Mouse (Mus musculus) limb, embryonic 13.5 days (tissue): ENCODE data around the gene Pigm. TPM values are rescaled to one million over a fixed set of nuclear protein-coding genes. Genes with fewer than 3 reads are reported as not detected.
A peak's percentile ranks its signal among the peaks of the same experiment; 100 is the strongest.

ENCODE experiments used
- ATAC-seq: fragments of 200-750 bp; cut with Nextera tagmentation; 2 replicates; pipeline ENCODE4 v1.8.0; 2017; ENCODE audit warnings: low read depth, moderate number of reproducible peaks, moderate TSS enrichment; ENCODE audit not compliant: low FRiP score
- H3K27ac ChIP-seq: fragments of 300-500 bp; sonication (generic); 2 replicates; pipeline ENCODE4 v1.5.1; 2015; ENCODE audit warnings: inconsistent platforms, mild to moderate bottlenecking, moderate library complexity
- H3K27me3 ChIP-seq: fragments of 300-500 bp; sonication (generic); 2 replicates; pipeline ENCODE4 v1.6.1; 2015; ENCODE audit warnings: mild to moderate bottlenecking, inconsistent platforms
- H3K36me3 ChIP-seq: fragments of 300-500 bp; sonication (generic); 2 replicates; pipeline ENCODE4 v1.6.1; 2015; ENCODE audit warnings: inconsistent platforms, mild to moderate bottlenecking, moderate library complexity
- H3K4me1 ChIP-seq: fragments of 300-500 bp; sonication (generic); 2 replicates; pipeline ENCODE4 v1.6.1; 2015; ENCODE audit warnings: inconsistent platforms
- H3K4me2 ChIP-seq: fragments of 300-500 bp; sonication (generic); replicated peaks from 2 replicates; pipeline ENCODE4 v1.6.1; 2015; ENCODE audit warnings: inconsistent platforms, mild to moderate bottlenecking, moderate library complexity
- H3K4me3 ChIP-seq: fragments of 300-500 bp; sonication (generic); 2 replicates; pipeline ENCODE4 v1.5.1; 2015; ENCODE audit warnings: moderate library complexity, mild to moderate bottlenecking, inconsistent platforms
- H3K9ac ChIP-seq: fragments of 300-500 bp; sonication (generic); 2 replicates; pipeline ENCODE4 v1.6.1; 2015; ENCODE audit warnings: mild to moderate bottlenecking, inconsistent platforms
- H3K9me3 ChIP-seq: fragments of 300-500 bp; sonication (generic); 2 replicates; pipeline ENCODE4 v1.6.1; 2016; ENCODE audit warnings: inconsistent platforms
- WGBS: fragments of 180-500 bp; shearing (Covaris S2); methylation state at CpG from one replicate; pipeline ENCODE4 v1.1.7; 2015; 5-methylcytosine and 5-hydroxymethylcytosine counted together
- polyA plus RNA-seq: library from polyadenylated mRNA; unstranded; fragments of >200 nt; fragmentation: Nextera tagmentation; extraction: Ambion mirVana; gene quantifications from 2 replicates; pipeline ENCODE4 v1.2.1, GENCODE M21; 2015

The Pigm gene
- polyA plus RNA-seq, 1 experiment from 2014 or later, result 6.8 TPM

DNA sequence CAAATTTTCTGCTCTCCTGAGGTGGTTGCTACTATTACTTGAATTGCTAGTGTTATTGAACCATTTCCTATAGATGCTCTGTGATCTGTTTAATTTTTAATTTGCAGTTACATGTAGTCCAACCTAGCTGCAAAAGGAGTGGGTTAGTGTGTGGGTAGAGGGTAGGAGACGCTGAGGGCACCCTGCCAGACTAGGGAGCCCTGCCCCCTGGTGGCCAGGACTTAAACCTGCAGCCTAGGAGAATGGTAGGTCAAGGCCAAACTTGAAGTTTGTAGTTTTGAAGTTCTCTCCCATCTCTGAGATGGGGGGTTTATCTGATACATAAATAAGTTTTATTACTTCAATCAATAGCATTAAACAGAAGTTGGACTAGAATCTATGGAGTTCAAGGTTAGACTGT is 18.8 kb upstream of the Pigm start:
- no peak for ATAC-seq
- H3K4me3 ChIP-seq, result no peak overlapping the region
- peaks cover 10% of the 10 kb centered on the region for H3K27me3 ChIP-seq
- H3K27ac ChIP-seq, result no peak overlapping the region
- WGBS, result 5% methylated on average over 1 of the region's 1 CpGs
- no peaks in the 10 kb centered on the region for H3K9me3 ChIP-seq
- no peaks in the 10 kb centered on the region for H3K4me1 ChIP-seq
- no peak overlapping the region for H3K4me2 ChIP-seq
- no peak overlapping the region for H3K9ac ChIP-seq
- H3K36me3 ChIP-seq, result no peaks in the 10 kb centered on the region

DNA sequence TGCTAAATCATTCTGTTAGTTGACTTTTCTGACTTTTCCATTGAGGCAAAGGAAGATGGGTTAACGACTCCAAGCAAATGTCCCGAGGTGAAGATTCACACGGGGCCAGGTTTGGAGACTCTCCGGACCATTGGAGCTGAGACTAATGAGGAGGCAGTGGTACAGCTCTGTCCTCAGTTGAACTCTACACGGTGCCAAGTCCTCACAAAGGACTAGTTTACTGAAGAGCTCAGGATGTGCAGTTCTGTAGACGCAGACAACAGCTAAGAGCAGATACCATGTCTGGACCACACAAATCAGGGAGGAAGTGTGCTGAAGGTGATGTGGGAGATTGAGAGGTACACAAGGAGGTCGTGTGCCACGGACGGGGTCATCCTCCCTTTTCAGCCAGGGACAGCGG is 18.0 kb upstream of the Pigm start:
- no peak for ATAC-seq
- peaks cover 10% of the 10 kb centered on the region for H3K27me3 ChIP-seq
- H3K4me3 ChIP-seq, result no peak overlapping the region
- no peaks in the 10 kb centered on the region for H3K9me3 ChIP-seq
- no peaks in the 10 kb centered on the region for H3K36me3 ChIP-seq
- H3K4me1 ChIP-seq, result no peaks in the 10 kb centered on the region
- WGBS, result 77% methylated on average over 10 of the region's 10 CpGs
- no peak overlapping the region for H3K4me2 ChIP-seq
- no peak overlapping the region for H3K27ac ChIP-seq
- no peak overlapping the region for H3K9ac ChIP-seq

DNA sequence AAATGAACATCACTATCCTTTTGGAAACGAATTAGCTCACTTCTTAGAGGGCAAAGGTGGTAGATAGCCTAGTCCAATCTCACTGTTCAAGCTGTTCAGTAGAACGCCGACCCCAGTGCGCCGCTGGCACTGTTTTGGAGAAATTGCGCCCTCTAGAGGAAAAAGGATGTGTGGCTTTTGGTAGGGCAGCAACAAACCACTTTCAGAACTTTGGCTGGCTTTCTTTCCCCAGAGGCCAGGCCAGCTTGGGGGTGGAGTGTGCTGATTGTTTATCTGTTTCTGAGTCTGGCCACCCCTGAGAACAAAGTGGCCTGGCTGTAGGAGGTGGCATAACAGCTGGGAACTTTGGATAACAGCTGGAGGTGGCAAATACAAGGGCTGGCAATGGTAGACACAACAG is 11.7 kb upstream of the Pigm start:
- Histone ChIP-seq H3K27ac (no peak overlapping the region), H3K36me3 (no peaks in the 10 kb centered on the region), H3K9ac (no peak overlapping the region), H3K9me3 (no peaks in the 10 kb centered on the region), H3K27me3 (peaks cover 9% of the 10 kb centered on the region), H3K4me3 (no peak overlapping the region), H3K4me2 (no peak overlapping the region), H3K4me1 (0 out of 2 replicates have a peak, but pooled peaks cover 6% of the 10 kb centered on the region)
- 15% methylated on average over 6 of the region's 6 CpGs for WGBS
- no peak for ATAC-seq

DNA sequence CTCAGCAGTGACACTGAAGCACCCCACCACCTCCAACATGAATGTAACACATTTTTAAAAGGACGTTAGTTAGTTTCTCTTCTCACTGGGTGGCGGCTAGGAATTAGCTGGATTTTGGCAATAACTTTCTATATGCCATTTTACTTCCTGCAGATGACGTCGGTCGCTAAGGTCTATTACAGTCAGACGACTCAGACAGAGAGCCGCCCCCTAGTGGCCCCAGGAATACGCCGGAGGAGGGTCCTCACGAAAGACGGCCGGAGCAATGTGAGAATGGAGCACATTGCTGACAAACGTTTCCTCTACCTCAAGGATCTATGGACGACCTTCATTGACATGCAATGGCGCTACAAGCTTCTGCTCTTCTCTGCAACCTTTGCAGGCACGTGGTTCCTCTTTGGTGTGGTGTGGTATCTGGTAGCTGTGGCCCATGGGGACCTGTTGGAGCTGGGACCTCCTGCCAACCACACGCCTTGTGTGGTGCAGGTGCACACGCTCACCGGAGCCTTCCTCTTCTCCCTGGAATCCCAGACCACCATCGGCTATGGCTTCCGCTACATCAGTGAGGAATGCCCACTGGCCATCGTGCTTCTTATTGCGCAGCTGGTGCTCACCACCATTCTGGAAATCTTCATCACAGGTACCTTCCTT is 7.5 kb upstream of the Pigm start:
- peaks cover 15% of the 10 kb centered on the region for H3K27me3 ChIP-seq
- no peaks in the 10 kb centered on the region for H3K9me3 ChIP-seq
- H3K9ac ChIP-seq, result no peak overlapping the region
- ATAC-seq, result no peak; the same call in 1 of the 2 replicates
- H3K4me1 ChIP-seq, result 0 out of 2 replicates have a peak, but pooled peaks cover 6% of the 10 kb centered on the region
- H3K36me3 ChIP-seq, result no peaks in the 10 kb centered on the region
- H3K4me2 ChIP-seq, result peak overlapping the region; percentile 37
- no peak overlapping the region for H3K27ac ChIP-seq
- WGBS, result 28% methylated on average over 23 of the region's 23 CpGs
- H3K4me3 ChIP-seq, result no peak overlapping the region; the same call in 1 of the 2 replicates

DNA sequence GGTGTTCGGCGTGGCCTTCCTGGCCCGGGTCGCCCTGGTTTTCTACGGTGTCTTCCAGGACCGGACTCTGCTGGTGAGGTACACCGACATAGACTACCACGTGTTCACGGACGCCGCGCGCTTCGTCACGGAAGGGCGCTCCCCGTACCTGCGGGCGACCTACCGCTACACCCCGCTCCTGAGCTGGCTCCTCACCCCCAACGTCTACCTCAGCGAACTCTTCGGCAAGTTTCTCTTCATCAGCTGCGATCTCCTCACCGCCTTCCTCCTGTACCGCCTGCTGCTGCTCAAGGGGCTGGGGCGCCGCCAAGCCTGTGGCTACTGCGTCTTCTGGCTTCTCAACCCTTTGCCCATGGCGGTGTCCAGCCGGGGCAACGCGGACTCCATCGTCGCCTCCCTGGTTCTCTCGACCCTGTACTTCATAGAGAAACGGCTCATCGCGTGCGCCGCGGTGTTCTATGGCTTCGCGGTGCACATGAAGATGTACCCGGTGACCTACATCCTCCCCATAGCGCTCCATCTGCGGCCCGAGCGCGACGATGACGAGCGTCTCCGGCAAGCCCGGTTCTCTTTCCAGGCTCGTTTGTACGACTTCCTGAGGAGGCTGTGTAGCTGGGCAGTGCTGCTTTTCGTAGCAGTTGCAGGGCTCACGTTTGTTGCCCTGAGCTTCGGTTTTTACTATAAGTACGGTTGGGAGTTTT is 562 bp downstream of the Pigm start:
- 2% methylated on average over 62 of the region's 62 CpGs for WGBS
- Histone ChIP-seq H3K36me3 (peaks cover 26% of the 10 kb centered on the region), H3K9me3 (no peaks in the 10 kb centered on the region), H3K9ac (peak overlapping the region; percentile 89), H3K4me3 (peak overlapping the region; percentile 96), H3K4me2 (peak overlapping the region; percentile 99), H3K4me1 (peaks cover 31% of the 10 kb centered on the region), H3K27ac (peak overlapping the region; percentile 28; the same call in 1 of the 2 replicates), H3K27me3 (no peaks in the 10 kb centered on the region)
- ATAC-seq, result no peak; the same call in 1 of the 2 replicates

DNA sequence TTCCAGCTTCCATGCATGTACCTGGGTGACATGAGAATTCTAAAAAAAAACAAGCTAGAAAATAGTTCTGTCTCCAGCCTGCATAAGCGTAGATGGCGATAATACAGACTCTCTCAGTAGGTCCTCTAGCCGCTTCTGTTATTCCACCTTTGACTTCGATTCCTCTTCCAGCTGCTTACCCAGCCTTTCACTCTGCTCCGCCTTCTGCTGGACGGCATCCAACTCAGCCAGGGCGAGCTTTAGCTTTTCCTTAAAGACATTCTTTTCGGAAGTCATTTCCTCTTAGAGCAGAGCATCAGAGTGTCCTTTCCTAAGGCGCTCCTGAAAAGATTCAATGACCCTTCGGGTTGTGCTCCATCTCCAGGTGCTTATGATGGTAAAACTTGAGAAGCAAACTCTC is 3.7 kb downstream of the Pigm start:
- WGBS, result 80% methylated on average over 10 of the region's 10 CpGs
- H3K9ac ChIP-seq, result no peak overlapping the region; the same call in 1 of the 2 replicates
- no peak for ATAC-seq
- H3K27me3 ChIP-seq, result no peaks in the 10 kb centered on the region
- H3K4me1 ChIP-seq, result peaks cover 31% of the 10 kb centered on the region
- no peaks in the 10 kb centered on the region for H3K9me3 ChIP-seq
- no peak overlapping the region for H3K4me2 ChIP-seq
- no peak overlapping the region for H3K27ac ChIP-seq
- H3K36me3 ChIP-seq, result peaks cover 38% of the 10 kb centered on the region
- no peak overlapping the region for H3K4me3 ChIP-seq

DNA sequence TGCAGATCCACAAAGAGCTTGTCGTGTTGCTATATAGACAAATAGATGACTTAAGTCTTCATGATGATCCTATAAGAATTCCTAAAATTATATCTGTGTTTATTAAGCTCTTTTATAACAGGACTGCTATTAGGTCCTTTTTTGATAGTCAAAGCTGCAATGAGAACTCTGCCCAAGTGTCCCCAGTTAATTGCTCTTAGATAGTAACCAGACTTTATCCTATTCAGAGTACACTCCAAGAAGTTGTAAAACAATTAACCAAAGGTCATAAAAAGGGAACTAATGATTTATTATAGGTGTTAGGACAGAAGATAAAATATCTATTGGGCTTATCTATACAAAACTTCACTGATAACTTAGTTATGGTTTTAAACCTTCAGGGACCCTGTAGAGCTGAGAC is 5.7 kb downstream of the Pigm start:
- 98% methylated on average over 1 of the region's 1 CpGs for WGBS
- ATAC-seq, result no peak

DNA sequence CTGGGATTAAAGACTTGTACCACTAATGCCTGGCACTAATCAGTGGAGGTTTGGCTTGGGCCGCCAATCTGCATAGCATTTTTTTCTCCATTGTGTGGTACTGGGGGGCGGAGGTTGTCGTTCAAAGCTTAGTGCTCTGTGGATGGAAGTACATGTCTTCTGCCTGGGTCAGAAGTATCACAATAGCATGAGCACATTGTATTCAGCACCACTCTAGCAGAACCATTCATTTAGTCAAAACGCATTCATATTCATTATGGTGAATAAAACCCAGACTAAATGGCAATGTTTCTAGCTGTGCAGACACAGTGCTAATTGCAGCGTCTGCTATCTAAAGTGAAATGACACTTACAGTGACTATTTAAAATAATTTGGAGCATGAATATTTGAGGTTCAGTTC is 10.9 kb downstream of the Pigm start:
- Histone ChIP-seq H3K27me3 (peaks cover 7% of the 10 kb centered on the region), H3K4me3 (no peak overlapping the region), H3K9me3 (no peaks in the 10 kb centered on the region), H3K4me1 (peaks cover 9% of the 10 kb centered on the region), H3K36me3 (peaks cover 10% of the 10 kb centered on the region), H3K4me2 (no peak overlapping the region), H3K27ac (no peak overlapping the region), H3K9ac (no peak overlapping the region)
- ATAC-seq, result no peak
- 90% methylated on average over 5 of the region's 5 CpGs for WGBS

More for the DNA sequence above, 5.7 kb downstream of the Pigm start:
- no peak overlapping the region for H3K27ac ChIP-seq
- no peaks in the 10 kb centered on the region for H3K9me3 ChIP-seq
- H3K27me3 ChIP-seq, result no peaks in the 10 kb centered on the region
- no peak overlapping the region for H3K9ac ChIP-seq
- no peak overlapping the region for H3K4me3 ChIP-seq
- peaks cover 30% of the 10 kb centered on the region for H3K4me1 ChIP-seq
- H3K4me2 ChIP-seq, result no peak overlapping the region
- peaks cover 38% of the 10 kb centered on the region for H3K36me3 ChIP-seq

DNA sequence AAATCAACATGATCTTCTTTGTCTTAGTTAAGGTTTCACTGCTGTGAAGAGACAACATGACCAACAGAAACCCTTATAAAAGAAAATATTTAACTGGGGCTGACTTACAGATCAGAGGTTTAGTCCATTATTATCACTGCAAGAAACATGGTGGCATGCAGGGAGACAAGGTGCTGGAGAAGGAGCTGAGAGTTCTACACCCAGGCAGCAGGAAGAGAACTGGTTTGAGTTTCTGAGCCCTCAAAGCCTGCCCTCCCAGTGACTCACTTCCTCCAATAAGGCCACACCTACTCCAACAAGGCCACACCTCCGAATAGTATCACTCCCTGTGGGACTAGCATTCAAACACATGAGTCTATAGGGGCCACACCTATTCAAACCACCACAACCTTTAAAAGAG is 14.4 kb downstream of the Pigm start:
- ATAC-seq, result no peak
- H3K4me3 ChIP-seq, result no peak overlapping the region
- H3K27me3 ChIP-seq, result peaks cover 17% of the 10 kb centered on the region
- H3K4me1 ChIP-seq, result peaks cover 11% of the 10 kb centered on the region
- H3K9ac ChIP-seq, result no peak overlapping the region
- 70% methylated on average over 1 of the region's 1 CpGs for whole genome bisulfite sequencing
- H3K36me3 ChIP-seq, result no peaks in the 10 kb centered on the region
- H3K4me2 ChIP-seq, result no peak overlapping the region
- no peak overlapping the region for H3K27ac ChIP-seq
- no peaks in the 10 kb centered on the region for H3K9me3 ChIP-seq

DNA sequence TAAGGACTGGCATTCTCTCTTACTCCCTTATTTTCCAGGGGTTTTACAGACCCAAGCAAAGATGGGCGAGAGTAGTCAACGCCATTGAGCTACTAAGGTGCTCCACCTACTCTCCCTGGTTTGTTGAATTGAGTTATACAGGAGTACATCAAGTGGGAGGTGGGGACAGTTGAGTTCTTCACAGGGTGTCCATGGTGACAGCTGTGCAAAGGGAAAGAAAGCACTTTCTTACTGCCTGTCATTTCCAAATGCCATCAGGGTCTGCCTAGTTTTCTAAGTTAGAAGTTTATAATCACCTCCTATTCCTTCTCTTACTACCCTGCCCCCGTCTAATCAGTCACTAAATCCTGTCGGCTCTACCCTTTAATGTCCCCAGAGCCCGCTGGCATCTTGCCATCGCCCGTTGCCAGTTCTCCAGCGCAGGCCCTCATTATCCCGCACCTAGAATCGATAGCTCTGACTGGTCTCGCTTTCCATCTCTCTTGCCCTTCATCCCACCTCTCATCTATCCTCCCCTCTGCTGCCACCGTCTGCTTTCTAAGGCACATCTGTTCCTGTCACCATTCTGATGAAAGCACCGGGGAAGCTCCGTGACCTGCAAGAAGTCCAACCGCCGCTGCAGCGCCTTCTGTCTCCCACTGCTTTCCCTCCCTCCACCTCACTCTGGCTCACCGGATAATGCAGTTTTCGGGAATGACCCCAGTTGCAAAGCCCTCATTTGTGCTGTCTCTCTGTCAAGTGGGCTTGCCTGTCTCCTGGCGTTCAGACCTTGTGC is 15.6 kb downstream of the Pigm start:
- H3K27me3 ChIP-seq, result peaks cover 17% of the 10 kb centered on the region
- no peak for ATAC-seq
- 13% methylated on average over 20 of the region's 20 CpGs for WGBS
- H3K4me1 ChIP-seq, result peaks cover 11% of the 10 kb centered on the region
- no peaks in the 10 kb centered on the region for H3K36me3 ChIP-seq
- peak overlapping the region; percentile 19 for H3K4me3 ChIP-seq
- no peaks in the 10 kb centered on the region for H3K9me3 ChIP-seq
- H3K4me2 ChIP-seq, result peak overlapping the region; percentile 56
- H3K27ac ChIP-seq, result no peak overlapping the region
- peak overlapping the region; percentile 51 for H3K9ac ChIP-seq

DNA sequence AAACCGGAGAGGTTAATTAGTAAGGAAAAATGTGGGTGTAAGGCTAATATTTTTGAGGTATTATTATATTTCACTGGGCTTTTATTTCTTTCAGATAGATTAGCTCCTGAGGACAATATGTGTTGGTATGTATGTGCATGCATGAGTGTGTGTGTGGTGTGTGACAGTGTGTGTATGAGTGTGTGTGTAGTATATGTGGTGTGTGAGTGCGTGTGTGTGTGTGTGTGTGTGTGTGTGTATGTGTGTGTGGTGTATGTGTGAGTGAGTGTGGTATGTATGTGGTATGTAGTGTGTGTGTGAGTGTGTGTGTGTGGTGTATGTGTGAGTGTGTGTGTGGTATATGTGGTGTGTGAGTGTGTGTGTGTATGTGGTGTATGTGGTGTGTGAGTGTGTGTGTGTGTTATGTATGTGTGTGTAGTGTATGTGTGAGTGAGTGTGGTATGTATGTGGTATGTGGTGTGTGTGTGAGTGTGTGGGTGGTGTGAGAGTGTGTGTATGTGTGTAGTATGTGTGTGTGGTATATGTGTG is 16.4 kb downstream of the Pigm start:
- Histone ChIP-seq H3K4me3 (no peak overlapping the region), H3K36me3 (no peaks in the 10 kb centered on the region), H3K27ac (no peak overlapping the region), H3K4me1 (peaks cover 11% of the 10 kb centered on the region), H3K9me3 (no peaks in the 10 kb centered on the region), H3K9ac (no peak overlapping the region; the same call in 1 of the 2 replicates), H3K4me2 (peak overlapping the region; percentile 56; the same call in 1 of the 2 replicates), H3K27me3 (peaks cover 17% of the 10 kb centered on the region)
- ATAC-seq, result peak; percentile 38
- 72% methylated on average over 2 of the region's 2 CpGs for WGBS

DNA sequence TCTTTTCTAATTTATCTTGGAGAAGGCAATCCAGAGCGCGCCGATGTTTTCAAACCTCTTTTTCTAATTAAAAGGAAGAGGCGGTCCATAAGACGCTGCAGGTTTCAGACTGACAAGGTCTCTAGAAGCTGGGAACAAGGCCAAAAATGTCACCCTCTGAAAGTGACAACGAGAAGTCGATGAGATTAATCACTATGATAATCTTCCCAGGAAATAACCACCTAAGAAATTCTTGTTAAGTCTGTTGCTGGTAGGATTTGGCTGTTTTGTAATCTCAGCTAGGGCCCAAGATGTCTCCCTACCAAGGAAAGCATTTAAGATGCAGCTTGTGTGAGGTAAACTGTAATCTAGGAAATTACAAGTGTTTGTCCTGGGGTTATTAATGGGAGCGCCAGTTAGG is 17.4 kb downstream of the Pigm start:
- Histone ChIP-seq H3K4me3 (no peak overlapping the region), H3K36me3 (no peaks in the 10 kb centered on the region), H3K9me3 (no peaks in the 10 kb centered on the region), H3K4me1 (peaks cover 11% of the 10 kb centered on the region), H3K4me2 (no peak overlapping the region), H3K27me3 (peaks cover 17% of the 10 kb centered on the region), H3K9ac (no peak overlapping the region), H3K27ac (no peak overlapping the region)
- ATAC-seq, result no peak
- WGBS, result 52% methylated on average over 8 of the region's 8 CpGs
